Mouse (Mus musculus) cerebellum, postnatal 25 days (tissue): ENCODE data around the gene Zc3hc1.

ENCODE experiments used
- DNase-seq, 2 experiments: peaks; one replicate each; pipeline ENCODE4 v3.0.0; 2021; ENCODE audit warnings: mixed read lengths in 2 of 2

The Zc3hc1 gene

DNA sequence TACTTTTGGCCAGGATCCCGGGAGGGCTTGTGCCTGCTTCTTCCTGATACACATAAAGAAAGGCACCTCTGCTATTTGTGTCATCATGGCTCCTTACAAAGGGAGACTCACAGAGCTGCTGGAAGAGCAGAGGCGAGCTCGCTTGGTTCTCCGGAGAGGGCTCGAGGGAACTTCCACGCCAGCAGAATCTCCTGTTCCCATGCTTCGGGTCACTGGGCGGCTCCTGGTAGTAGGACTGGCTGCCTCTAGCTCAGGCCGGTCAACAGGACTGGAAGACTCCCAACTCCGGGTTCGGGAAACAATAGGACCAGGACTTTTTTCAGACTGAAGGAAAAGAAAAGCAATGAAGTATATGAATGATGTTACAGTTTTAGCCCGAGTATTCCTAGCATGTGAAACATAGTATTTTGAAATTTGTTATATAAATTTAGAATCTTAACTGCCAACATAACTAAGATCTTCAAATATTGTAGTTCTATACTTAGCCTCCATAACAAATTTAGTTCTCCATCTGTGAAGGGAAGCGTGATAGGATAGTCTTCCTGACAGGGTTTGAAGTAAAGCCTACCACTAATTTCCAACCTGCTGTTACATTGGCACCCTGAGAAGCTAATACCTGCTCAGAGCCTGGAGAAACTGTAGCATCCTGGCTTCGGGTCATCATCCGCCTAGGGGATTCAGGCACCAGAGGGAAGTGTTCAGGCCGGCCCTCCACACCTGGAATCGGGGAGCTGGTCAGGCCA, 18.0 kb downstream of the Zc3hc1 start:
- DNase-seq = no peak

DNA sequence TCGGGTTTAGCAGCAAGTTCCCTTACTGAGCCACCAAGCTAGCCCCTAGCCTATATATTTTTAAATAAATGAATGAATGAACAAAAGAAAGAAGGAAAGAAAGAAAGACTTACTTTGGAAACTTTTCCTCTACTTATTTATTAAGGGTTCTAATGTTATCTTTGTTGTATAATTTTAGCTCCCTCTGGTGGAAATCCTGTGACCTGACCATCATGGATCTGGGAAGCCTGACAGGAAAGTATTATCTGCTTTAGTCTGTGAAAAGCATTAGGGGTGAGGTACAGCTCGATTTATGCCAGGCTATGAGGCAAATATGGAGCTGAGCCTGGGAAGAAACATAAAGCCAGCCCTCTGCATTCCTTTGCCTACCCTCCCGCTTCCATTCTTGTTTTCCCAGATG, 21.5 kb downstream of the Zc3hc1 start:
- no peak for DNase-seq

DNA sequence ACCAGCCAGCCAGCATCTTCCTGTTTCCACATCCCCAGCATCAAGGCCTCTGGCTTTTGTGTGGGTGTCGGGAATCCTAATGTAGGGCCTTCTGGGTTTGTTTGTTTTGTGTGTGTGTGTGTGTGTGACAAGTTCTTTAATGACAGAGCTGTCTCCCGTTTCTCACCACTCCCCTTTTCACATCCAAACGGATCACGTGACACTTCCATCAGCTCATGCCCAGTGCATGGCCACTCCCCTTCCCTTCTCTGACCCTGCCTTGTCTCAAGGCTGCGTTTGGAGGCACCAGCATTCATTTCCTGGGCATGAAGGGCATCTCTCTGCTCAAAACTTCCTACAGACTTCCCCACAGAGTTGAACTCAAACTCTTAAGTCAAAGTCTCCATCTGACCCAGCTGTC, 27.0 kb downstream of the Zc3hc1 start:
- DNase-seq = no peak

DNA sequence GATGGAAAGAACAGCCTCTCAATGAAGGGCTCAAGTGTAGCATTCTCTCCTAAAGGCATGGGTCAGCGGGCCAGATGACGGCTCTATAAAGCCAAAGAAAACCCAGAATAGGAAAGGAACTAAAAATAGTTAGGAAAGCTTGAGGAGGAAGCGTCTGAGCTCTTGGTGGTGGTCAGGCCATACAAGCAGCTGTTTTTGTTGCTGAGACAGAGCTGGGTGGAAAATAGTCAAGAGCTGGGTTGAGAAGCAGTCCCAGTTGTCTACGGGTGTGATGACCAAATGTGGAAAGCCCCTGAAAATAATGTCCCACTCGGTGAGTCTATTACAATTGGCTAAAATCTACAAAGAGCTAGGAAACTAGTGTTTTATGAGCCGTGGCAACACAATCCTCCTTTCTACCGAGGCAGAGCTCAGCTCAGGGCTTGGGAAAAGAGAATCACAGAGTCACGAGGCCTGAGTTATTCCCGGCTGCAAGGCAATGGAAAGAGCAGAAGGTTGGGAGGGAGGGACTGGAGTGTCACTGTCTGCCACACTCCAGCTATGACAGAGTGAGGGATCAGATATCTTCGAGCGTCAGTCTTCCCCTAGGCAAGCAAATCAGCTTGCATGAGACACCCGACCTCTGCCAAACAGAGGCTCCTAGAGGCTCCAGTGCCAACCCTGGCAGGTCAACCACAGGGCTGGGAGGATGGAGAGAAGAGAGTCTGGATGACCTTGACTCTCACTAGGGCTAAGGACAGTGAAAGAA, 30.9 kb downstream of the Zc3hc1 start:
- DNase-seq = no peak

DNA sequence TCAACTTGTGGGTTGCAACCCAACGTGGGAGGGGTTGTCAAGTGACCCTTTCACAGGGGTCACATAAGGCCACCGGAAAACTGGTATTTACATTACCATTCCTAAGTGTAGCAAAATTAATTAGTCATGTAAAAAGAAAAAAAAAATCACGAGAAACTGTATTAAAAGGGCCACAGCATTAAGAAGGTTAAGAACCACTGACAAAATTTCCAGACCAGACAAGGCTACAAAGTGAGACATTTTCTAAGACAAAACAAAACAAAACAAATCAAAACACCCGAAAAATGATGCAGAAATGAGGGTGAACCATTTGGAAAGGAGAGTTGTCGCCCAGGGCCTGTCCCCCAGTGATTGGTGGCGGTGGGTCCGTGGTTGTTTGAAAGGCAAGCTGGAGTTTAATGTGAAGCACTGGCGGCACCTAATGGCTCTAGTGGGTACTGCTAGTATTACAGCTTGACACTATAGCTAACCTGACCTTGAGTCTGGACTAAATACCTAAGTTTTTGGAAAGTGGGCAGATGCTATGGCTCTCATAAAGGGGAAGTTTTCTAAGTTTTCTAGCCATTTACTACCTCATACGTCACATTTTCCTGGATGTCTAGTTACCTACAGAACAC, 33.2 kb downstream of the Zc3hc1 start:
- DNase-seq = peak; percentile 80 to 87

DNA sequence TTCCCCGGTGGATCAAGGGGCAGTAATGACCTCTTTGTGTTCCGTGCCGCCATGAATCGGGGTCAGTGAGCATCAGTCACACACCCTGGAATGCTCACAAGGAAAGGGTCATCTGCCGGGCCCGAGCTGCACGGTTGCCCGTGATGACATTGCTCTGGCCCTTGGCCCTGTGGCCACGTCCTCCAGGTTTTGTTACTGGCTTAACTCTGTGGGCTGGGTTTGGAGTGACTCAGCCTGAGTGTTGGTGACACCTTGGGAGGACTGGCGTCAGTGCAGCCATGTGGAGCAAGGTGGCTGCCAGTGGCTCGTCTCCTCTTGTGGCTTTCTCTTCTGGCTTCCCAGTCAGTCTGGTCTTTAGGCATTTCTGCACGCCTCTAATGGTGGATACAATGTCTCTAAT, 34.1 kb downstream of the Zc3hc1 start:
- DNase-seq = peak; percentile 21 to 41

DNA sequence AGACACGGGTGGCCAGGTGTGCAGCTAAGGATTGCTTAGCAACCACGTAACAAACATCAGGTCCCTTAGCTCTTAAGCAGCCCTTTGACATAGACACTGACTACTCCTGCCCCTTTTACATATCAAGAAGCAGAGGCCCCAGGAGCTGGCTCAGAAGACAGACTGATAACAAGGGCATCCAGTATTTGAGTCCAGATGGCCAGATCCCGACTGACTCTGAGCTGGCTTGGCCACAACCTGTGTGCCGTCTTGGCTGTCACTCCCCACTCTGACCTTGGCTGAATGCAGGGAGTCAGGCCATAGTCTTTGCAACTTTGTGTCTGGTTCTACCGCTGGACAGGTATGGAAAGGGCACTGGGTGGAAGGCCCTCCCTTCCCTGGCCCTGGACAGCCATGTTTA, 34.7 kb downstream of the Zc3hc1 start:
- DNase-seq = peak; percentile 53 to 60

DNA sequence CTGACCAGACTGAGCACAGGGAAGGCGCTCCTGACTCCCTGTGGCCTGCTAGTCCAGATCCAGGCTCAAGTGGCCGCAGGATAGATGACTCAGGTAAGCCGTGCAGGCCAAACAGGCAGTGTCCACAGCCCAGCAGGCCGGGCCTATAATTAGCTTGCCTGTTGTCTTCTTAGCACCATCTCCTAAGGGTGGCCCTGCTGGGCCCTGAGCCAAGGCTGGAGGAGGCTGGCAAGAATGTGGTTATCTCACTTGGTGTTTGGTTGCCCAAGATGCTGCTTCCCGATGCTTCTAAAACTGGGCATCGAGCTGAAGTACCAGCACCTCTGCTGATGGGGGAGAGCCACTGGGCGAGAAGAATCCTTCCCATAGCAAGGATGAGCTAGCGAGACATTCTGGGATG, 35.1 kb downstream of the Zc3hc1 start:
- DNase-seq = peak; percentile 71 to 79

DNA sequence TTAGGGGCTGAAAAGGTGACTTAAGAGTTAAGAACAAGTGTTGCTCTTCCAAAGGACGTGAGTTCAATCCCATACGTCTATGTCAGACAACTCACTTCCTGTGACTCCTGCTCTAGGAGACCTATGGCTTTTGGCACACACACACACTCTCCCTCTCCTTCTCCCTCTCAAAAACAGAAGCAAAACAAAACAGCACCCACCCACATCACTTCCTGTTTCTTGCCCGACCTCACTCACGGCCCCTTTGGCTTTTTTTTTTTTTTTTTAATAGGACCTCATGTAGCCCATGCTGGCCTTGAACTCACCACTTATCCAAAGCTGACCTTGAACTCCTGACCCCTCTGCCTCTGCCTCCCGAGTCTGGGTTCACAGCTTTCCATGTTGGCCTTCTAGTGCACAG, 36.1 kb downstream of the Zc3hc1 start:
- no peak for DNase-seq

DNA sequence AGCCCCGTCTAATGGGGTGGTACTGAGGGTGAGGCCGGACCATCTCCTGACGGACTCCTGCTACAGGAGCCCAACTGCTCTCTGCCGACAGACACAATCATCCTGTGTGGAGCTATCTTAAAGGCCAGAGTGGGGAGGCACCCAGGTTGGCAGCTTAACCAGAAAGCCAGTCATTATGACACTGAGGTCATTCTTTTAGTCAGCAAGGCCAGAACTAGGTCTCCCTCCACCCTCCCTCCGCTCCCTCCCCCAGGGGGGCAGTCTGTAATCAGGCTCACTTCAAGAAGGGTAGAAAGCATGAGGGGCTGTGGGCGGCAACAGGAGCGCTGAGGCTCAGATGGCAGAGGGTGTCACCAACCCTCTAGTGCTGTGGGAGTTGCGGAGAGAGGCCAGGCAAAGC, 37.2 kb downstream of the Zc3hc1 start:
- no peak for DNase-seq

DNA sequence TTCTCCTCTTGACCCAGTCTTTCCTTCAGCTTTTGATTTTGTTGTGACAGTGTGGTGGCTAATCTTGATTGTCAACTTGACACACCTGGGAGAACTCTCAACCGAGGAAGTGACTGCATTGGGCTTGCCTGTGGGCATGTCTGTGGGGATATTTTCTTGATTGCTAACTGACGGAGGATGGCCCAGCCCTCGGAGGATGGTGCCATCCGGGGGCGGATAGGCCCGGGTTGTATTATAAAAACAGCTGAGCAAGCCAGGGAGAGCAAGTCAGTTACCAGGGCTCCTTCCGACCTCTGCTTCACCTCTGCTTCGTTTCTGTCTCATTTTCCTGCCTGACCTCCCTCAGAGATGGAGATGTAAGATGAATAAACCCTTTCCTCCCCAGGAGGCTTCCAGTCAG, 38.1 kb downstream of the Zc3hc1 start:
- DNase-seq = no peak

DNA sequence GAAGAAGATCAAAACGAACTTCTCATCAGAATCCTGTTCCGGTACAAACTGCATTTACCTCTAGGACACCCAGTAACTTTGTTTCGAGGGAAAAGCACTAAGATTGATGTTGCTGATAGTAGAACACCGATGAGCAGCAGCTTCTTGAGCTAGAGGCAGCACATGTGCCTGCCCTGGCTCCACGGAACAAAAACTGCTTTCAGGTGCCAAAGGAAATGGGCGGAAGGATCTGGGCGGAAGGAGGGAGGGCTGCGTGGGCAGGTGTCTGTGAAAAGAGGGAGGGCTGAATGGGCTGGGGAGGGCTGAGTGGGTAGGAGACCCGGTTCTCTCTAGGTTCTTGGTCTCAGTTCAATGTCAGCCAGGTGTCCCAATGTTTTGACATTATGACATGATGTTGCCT, 39.5 kb downstream of the Zc3hc1 start:
- DNase-seq = no peak

DNA sequence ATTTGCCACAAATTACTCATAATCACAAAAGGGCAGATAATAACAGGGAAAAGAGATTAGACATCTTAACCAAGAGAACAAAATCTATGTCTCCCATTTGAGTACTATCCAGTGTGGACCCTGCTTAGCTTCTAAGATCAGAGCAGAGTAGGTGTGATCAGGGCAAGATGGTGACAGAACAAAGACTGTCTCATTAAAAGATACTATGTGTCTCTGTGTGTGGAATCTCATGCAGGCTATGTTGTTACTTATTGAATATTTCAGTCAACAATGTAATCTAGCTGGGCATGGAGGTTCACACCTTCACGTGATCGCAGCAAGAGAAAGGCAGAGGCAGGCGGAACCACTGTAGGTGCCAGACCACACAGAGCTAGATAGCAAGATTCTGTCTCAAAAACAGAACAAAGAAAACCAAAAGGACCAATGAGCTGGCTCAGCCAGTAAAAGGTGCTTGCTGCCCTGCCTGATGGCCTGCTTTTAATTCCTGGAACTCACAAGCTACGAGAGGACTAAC, 43.5 kb downstream of the Zc3hc1 start:
- no peak for DNase-seq

DNA sequence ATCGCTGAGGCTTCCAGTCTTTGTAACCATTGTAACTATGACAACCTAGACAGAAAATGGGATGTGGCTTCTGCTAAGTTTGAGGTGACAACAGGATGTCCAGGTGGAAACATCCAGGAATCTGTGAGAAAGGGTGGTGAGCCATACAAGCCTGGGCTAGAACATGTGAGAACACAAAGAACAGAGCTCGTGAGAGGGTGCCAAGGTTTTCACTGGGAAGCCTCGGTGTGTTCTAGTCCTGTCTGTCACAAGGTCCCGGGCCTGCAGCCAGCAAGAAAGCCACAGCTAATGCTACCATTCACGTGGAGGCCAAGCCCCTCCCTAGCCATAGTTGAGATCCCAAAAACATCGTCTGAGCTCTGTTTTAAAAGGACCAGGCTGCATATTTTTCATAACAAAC, 44.1 kb downstream of the Zc3hc1 start:
- DNase-seq = no peak

DNA sequence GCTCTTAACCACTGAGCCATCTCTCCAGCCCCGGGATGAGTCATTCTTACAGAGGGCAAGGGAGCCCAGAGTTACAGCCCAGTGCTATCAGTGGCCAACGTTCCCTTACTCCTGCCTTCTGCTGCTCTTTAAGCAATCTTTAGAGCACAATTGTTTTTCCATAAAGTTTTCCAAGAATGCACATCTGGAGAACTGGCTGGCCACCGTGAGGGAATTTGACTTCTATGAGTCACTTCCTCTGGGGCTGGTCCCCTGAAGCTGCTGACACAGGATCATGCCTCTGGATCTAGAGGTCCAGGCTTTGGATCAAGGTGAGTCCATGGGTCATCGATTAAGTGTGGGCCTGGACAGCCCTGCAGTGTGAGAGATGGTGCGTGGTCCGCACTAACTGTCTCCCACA, 46.8 kb downstream of the Zc3hc1 start:
- DNase-seq = no peak

DNA sequence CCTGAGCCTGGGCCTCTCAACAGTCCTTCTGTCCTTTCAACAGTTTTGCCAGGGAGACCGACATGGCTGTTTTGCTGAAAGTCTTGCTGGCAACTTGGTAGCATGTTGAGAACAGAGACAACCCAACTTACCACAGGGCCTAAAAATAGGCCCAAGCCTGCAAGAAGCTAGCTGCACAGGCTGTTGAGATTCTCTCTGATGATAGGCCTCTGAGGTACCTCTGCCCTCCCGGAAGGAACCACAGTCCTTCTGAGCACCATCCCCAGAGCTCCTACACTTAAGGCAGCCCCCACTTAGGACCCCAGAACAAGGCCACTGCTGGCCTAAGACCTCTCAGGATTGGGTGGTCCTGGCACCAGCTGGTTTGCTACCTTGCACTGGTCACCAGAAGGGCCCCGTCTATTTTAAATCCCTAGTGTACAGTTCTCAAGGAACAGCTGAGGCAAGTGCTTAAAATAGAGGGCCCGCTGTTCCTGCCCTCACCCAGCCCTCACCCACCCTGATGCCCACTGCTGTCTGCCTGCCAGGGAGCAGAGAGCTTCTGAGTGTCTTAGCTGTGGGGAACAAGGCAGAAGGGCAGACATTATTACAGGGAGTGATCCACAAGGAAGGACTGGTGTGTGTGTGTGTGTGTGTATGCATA, 50.5 kb downstream of the Zc3hc1 start:
- no peak for DNase-seq

DNA sequence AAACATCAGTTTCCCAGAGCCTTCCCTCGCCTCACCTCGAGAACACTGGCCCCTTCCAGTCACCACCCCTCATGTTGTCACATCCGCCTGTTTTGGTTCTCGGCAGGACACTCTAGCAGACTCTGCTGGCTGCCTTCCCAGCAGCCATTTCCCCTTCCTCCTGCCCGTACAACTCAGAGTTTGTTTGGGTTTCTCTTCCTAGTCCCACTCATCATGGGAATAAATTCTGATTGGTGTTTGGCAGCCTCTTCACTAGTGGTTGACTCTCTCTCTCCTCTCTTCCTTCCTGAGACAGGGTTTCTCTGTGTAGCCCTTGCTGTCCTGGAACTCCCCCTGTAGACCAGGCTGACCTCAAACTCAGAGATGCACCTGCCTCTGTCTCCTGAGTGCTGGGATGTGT, 53.9 kb downstream of the Zc3hc1 start:
- DNase-seq = peak in 1 of 2 experiments; percentile 18

DNA sequence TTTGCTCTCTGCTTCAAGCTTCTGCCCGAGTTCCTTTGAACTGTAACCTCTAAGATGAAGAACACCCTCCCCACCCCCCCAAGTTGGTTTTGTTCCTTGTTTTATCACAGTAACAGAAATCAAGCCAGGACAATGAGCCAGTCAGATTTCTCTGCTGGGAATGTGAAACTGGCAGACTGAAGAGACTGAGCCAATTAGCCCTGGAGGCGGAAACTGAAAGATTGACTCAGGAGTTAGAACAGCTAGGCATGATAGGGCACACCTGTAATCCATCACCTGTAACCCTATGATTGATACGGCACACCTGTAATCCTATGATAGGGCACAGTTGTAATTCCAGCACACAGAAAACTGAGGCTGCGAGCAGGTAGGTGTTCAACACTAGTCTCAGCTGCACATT, 58.6 kb downstream of the Zc3hc1 start:
- no peak for DNase-seq

DNA sequence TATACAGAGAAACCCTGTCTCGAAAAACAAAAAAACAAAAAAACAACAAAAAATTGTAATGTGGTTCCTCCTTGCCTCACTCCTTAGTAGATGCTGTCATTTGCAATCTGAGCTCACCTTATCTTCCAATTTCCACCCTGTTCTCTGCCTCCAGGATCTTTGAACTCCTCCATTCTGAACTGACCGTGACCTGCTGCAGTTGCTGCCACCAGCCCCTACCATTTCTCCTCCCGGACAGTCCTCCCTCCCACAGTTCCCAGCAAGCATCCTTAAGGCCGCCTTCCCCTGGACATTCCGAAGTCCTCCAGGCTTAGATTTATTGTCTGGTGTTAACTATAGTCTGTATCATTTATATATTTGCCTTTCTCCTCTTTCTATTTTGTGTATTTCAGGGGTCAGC, 60.1 kb downstream of the Zc3hc1 start:
- DNase-seq = no peak

DNA sequence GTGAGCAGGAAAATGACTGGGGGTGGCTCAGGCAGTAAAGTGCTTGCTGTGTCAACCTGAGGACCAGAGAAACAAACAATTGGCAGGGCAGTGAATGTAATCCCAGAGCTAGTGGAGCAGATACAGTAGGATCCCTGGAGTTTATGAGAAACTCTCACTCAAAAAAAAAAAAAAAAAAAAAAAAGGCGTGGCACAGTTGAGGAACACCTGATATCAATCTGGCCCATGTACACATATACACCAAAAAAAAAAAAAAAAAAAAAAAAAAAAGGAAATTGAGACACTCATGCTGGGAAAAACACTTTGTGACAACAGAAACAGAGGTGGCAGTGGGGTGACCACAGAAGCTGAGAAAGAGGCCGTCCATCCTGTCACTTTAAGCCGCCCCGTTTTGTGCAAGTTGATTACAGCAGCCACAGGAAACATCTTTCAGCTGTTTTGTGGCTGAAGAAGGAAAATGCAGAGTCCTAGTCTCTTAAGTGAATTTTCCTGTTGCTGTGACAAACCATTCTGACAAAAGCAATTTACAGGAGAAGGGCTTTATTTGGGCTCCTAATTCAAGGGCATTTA, 64.8 kb downstream of the Zc3hc1 start:
- no peak for DNase-seq

DNA sequence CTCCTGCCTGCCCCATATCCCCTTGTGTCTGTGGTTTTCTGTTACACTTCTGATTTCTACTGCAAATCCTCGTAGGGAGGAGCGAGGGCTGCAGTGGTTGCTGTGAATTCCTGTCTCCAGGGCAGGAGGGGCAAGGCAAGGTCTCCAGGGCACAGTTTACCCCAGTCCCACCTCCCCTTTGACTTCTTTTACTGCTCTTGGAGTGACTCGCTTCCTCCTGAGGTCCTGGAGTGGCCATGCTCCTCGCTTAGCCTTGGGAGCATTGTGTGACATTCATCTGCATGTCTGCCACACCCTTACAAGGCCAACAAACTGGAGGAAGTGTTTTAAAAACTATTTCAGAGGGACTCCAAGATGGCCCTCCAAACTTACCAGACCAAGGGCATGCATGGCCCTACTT, 69.8 kb downstream of the Zc3hc1 start:
- no peak for DNase-seq

DNA sequence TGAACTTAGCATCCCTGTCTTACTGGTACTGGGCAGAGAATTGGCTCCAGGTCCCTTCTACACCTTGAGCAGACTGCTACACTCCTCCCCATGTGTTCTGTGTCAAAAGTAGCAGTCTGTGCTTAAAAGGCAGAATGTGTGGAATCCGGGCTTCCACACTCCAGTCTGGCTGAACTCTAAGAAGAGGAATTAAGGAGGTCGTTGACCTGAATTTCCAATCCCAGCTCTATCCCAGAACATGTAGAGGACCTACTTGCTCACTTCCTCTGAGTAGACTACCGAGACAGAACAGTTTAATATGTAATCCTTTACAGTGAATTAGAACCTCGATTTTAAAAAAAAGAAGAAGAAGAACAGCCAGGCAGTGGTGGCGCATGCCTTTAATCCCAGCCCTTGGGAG, 71.6 kb downstream of the Zc3hc1 start:
- no peak for DNase-seq
